Mouse (Mus musculus) liver, embryonic 12.5 days (tissue): ENCODE results near the gene Arhgef40. TPM values are rescaled to one million over a fixed set of nuclear protein-coding genes. Genes with fewer than 3 reads are reported as not detected.

Experiments used
- ATAC-seq: fragments of 200-750 bp; cut with Nextera tagmentation; 2 replicates; pipeline ENCODE4 v1.8.0; 2017; ENCODE audit warnings: moderate number of reproducible peaks, mild to moderate bottlenecking, moderate library complexity
- H3K27ac ChIP-seq: fragments of 300-500 bp; sonication (generic); 2 replicates; pipeline ENCODE4 v1.5.1; 2016; ENCODE audit warnings: mild to moderate bottlenecking
- H3K27me3 ChIP-seq: fragments of 300-500 bp; sonication (generic); replicated peaks from 2 replicates; pipeline ENCODE4 v1.6.1; 2016; ENCODE audit warnings: mild to moderate bottlenecking, moderate library complexity
- H3K36me3 ChIP-seq: fragments of 300-500 bp; sonication (generic); 2 replicates; pipeline ENCODE4 v1.6.1; 2016; ENCODE audit warnings: mild to moderate bottlenecking, moderate library complexity
- H3K4me1 ChIP-seq: fragments of 300-500 bp; sonication (generic); 2 replicates; pipeline ENCODE4 v1.6.1; 2016
- H3K4me2 ChIP-seq: fragments of 300-500 bp; sonication (generic); 2 replicates; pipeline ENCODE4 v1.6.1; 2016; ENCODE audit warnings: mild to moderate bottlenecking, moderate library complexity
- H3K4me3 ChIP-seq: fragments of 300-500 bp; sonication (generic); 2 replicates; pipeline ENCODE4 v1.5.1; 2016; ENCODE audit warnings: mild to moderate bottlenecking, moderate library complexity
- H3K9ac ChIP-seq: fragments of 300-500 bp; sonication (generic); 2 replicates; pipeline ENCODE4 v1.6.1; 2016; ENCODE audit warnings: mild to moderate bottlenecking, moderate library complexity
- H3K9me3 ChIP-seq: fragments of 300-500 bp; sonication (generic); replicated peaks from 2 replicates; pipeline ENCODE4 v1.6.1; 2016; ENCODE audit warnings: mild to moderate bottlenecking, moderate library complexity
- WGBS: fragments of 180-500 bp; shearing (Covaris S2); methylation state at CpG from one replicate; pipeline ENCODE4 v1.1.7; 2016; ENCODE audit not compliant: insufficient replicate concordance; 5-methylcytosine and 5-hydroxymethylcytosine counted together
- polyA plus RNA-seq: library from polyadenylated mRNA; unstranded; fragments of >200 nt; fragmentation: Nextera tagmentation; extraction: Ambion mirVana; gene quantifications from 2 replicates; pipeline ENCODE4 v1.2.1, GENCODE M21; 2016

The Arhgef40 gene
- polyA plus RNA-seq, 1 experiment from 2014 or later = 34.8 TPM

DNA sequence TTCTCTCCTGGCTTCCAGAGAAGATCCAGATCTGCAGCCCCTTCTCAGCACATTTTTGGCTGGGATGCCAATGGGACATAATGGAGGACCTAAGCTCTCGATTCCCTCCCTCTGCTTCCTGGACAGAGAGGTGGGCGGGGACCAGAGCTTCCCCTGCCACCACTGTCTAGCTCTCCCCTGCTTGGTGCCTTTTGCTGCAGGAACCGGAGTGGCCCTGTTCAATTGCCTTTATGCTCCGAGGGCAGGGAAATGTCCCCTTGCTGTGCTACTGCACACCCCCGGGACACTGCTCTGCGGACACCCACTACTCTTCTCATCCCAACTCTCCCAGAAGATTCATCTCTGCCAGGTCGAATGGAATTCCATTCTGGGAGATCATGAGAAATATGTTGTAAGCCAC, 20.6 kb downstream of the Arhgef40 start:
- H3K9ac ChIP-seq = no peak overlapping the region
- H3K27me3 ChIP-seq = peaks cover 10% of the 10 kb centered on the region; the same call in 1 of the 2 replicates
- H3K4me2 ChIP-seq = no peak overlapping the region
- no peaks in the 10 kb centered on the region for H3K9me3 ChIP-seq
- no peak overlapping the region for H3K27ac ChIP-seq
- WGBS = 72% methylated on average over 7 of the region's 7 CpGs
- peaks cover 84% of the 10 kb centered on the region for H3K36me3 ChIP-seq
- ATAC-seq = no peak
- no peak overlapping the region for H3K4me3 ChIP-seq
- peaks cover 19% of the 10 kb centered on the region for H3K4me1 ChIP-seq

DNA sequence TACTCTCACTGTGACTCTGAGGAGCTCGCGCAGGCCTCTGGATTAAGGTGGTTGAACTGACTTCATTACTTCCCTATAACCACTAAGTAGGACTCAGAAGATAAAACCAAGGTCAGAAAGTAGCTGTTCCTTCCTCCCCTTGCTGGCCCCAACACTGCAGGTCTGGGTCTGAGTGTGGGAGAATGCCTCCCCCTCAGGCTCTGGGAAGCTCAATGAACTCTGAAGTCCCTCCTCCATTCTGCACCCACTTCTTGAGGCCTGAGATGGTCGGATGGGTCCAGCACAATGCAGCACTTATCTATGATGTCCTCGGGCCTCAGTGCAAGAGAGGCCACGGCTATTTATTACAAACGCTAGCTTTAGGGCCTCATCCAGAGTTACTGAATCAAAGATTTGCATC, 21.1 kb downstream of the Arhgef40 start:
- Histone ChIP-seq H3K36me3 (peaks cover 80% of the 10 kb centered on the region), H3K27ac (no peak overlapping the region)

DNA sequence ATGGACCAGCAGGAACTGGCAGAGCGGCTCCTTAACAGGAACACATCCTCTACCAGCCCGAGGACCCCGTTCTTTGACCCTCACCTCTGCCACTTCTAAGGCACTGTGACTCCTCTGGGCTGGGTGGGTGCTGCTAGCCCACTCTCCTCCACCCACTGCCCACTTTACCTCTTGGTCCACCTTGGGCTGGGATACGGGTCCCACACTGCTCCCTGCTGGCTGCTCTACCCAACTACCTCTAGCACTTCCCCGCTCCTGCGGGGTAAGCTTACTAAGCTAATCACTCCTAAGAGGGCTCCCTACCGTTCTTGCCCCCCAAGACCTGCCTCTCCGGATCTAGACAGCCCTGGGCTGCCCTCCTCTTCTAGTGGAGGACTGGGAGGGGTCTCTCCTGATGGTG, 21.7 kb downstream of the Arhgef40 start:
- Histone ChIP-seq H3K27ac (no peak overlapping the region), H3K4me1 (peaks cover 28% of the 10 kb centered on the region), H3K4me3 (no peak overlapping the region), H3K36me3 (peaks cover 75% of the 10 kb centered on the region), H3K4me2 (no peak overlapping the region), H3K27me3 (peaks cover 14% of the 10 kb centered on the region; the same call in 1 of the 2 replicates), H3K9me3 (no peaks in the 10 kb centered on the region), H3K9ac (no peak overlapping the region)
- ATAC-seq = no peak
- WGBS = 84% methylated on average over 8 of the region's 8 CpGs

More for the DNA sequence above, 21.1 kb downstream of the Arhgef40 start:
- no peak for ATAC-seq
- no peak overlapping the region for H3K9ac ChIP-seq
- H3K9me3 ChIP-seq = no peaks in the 10 kb centered on the region
- no peak overlapping the region for H3K4me3 ChIP-seq
- H3K4me2 ChIP-seq = no peak overlapping the region
- H3K4me1 ChIP-seq = peaks cover 24% of the 10 kb centered on the region
- H3K27me3 ChIP-seq = peaks cover 14% of the 10 kb centered on the region; the same call in 1 of the 2 replicates
- WGBS = 80% methylated on average over 6 of the region's 6 CpGs

DNA sequence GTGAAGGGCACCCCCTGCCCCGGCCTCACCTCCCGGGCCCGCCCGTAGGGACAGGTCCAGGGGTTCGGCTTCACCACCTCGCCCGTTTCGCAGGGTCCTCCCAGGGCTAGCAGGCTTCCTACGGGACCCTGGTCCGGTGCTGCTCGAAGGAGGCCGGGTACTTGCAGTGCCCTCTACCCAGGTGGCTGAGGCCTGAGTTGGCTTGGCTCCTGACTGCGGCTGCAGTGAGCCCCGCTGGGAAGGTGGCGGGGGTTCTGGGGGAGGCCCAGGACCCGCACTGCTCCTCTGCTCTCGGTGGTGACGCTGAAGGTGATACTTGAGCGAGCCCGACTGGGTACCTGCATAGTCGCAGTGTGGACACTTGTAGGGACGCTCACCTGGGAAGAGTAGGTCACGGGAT, 22.3 kb downstream of the Arhgef40 start:
- Histone ChIP-seq H3K4me3 (no peak overlapping the region), H3K27ac (no peak overlapping the region), H3K9me3 (no peaks in the 10 kb centered on the region), H3K27me3 (peaks cover 14% of the 10 kb centered on the region; the same call in 1 of the 2 replicates), H3K4me1 (peaks cover 28% of the 10 kb centered on the region), H3K9ac (no peak overlapping the region), H3K36me3 (peaks cover 74% of the 10 kb centered on the region), H3K4me2 (no peak overlapping the region)
- WGBS = 92% methylated on average over 23 of the region's 23 CpGs
- no peak for ATAC-seq

DNA sequence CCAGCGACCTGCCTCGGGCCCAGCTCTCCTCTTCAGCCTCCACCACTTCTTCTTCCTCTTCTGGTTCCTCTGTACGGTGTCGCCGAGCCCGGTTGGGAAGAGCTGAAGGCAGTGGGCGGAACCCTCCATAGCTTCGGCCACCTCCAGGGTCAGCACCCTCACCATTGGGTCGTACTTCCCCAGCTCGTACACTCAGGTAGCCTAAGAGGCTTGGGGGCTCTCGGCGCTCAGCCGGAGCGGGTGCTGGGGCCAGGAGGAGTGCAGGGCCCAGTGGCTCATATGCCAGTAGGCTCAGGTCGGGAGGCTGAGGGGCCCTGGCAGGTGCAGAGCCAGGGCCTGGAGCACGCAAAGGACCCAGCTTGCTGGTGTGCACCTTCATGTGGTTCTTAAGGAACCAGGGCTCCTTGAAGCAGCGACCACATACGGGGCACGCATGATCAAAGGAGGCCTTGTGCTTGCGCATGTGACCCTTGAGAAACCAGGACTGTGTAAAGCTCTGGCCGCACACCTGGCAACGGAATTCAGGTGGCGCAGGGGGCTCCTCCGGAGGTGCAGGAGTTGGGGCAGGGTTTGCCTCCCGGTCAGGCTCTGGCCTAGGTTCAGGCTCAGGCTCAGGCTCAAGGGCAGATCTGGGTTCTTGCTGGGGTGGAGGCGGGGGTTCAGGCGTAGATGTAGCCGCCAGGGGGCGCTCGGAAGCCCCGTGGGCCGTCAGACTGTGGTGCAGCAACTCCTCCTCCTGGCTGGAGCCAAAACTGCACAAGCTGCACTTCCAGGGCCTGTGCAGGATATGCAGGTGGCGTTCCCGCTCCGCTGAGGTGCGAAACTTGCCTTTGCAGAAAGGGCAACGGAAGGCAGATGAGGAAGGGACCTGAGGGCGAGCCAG, 24.0 kb downstream of the Arhgef40 start:
- peak; percentile 76 for ATAC-seq
- Histone ChIP-seq H3K4me1 (peaks cover 31% of the 10 kb centered on the region), H3K9me3 (no peaks in the 10 kb centered on the region), H3K36me3 (peaks cover 56% of the 10 kb centered on the region), H3K27me3 (peaks cover 14% of the 10 kb centered on the region; the same call in 1 of the 2 replicates), H3K27ac (no peak overlapping the region), H3K4me3 (no peak overlapping the region), H3K9ac (no peak overlapping the region), H3K4me2 (peak overlapping the region; percentile 34)
- WGBS = 51% methylated on average over 38 of the region's 38 CpGs

DNA sequence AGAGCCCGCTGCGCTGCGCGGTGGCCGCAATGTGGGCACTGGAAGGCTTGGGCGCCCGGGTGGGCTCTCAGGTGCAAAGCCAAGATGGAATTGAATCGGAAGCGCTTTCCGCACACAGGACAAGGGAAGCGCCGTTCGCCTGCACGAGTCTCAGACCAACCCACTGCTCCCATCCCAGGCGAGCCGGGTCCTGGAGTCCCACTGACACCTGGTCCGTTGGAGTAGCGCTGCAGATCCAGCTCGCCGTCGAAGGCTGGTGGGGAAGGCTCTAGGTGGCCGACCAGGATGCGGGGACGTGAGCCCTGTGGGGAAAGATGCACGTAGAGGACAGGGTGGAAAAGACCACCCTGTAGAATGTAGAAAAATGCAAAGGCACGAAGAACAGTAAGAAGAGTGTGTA, 24.8 kb downstream of the Arhgef40 start:
- H3K4me2 ChIP-seq = peak overlapping the region; percentile 34
- no peak overlapping the region for H3K4me3 ChIP-seq
- peaks cover 48% of the 10 kb centered on the region for H3K36me3 ChIP-seq
- no peak overlapping the region for H3K9ac ChIP-seq
- WGBS = 62% methylated on average over 26 of the region's 26 CpGs
- peaks cover 14% of the 10 kb centered on the region; the same call in 1 of the 2 replicates for H3K27me3 ChIP-seq
- H3K27ac ChIP-seq = no peak overlapping the region
- H3K4me1 ChIP-seq = peaks cover 38% of the 10 kb centered on the region
- H3K9me3 ChIP-seq = no peaks in the 10 kb centered on the region
- ATAC-seq = no peak

DNA sequence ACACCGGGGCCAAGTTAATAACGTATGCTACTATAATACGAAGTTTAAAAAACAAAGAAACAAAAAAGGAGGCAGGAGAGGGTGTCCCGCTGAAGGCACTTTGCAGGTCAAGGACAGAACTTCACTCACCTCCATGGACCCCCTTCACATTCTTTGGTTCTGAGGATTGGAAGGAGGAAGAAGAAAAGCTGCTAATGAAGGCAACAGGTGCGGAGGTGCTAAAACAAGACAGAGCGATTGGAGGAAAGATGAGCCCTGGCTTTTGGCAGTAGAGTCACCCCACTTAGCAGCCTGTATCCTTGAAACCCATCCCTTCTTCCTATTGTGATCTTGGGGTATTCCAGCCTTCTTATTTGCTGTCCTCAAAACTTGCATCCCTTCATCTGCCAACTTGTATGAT, 25.3 kb downstream of the Arhgef40 start:
- H3K4me2 ChIP-seq = 0 out of 2 replicates have a peak overlapping the region, but pooled peaks have one; percentile 10
- H3K9me3 ChIP-seq = no peaks in the 10 kb centered on the region
- H3K9ac ChIP-seq = no peak overlapping the region
- H3K4me1 ChIP-seq = peaks cover 42% of the 10 kb centered on the region
- H3K27me3 ChIP-seq = peaks cover 14% of the 10 kb centered on the region; the same call in 1 of the 2 replicates
- no peak overlapping the region for H3K27ac ChIP-seq
- no peak overlapping the region for H3K4me3 ChIP-seq
- no peak for ATAC-seq
- peaks cover 44% of the 10 kb centered on the region for H3K36me3 ChIP-seq
- 76% methylated on average over 6 of the region's 6 CpGs for WGBS

DNA sequence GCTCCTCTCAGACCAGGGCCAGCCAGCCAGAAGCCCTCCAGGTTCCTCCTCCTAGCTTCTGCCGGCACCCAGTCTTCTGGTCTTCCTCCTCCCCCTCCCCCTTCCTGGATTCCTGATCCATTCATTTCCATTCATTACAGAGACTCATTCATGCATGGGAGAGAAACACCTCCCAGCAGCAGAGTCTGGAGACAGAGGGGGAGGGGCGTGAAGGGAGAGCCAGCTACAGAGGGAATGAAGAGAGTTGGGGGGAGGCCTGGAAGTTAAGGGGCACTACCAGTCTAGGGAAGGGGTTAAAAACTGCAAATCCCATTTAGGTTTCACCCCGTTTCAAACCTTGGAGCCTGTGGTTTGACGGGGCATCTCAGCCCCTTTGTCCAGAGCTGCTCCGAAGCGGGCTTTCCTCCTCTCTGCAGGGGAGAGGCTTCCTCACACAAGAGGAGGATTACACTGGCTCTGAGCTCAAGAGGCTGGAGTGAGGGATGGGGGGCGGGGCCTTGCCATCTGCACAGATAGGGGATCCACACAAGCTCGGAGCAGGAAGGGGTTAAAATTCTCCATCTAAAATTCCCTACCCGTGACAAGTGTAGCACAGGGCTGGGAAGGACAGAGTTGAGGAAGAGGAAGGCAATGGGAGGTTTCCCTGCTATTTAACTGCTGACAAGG, 26.1 kb downstream of the Arhgef40 start:
- H3K9ac ChIP-seq = no peak overlapping the region
- H3K9me3 ChIP-seq = no peaks in the 10 kb centered on the region
- peaks cover 50% of the 10 kb centered on the region for H3K4me1 ChIP-seq
- peaks cover 14% of the 10 kb centered on the region; the same call in 1 of the 2 replicates for H3K27me3 ChIP-seq
- WGBS = 37% methylated on average over 9 of the region's 9 CpGs
- peak overlapping the region; percentile 10; the same call in 1 of the 2 replicates for H3K4me2 ChIP-seq
- no peak overlapping the region for H3K4me3 ChIP-seq
- no peak overlapping the region for H3K27ac ChIP-seq
- H3K36me3 ChIP-seq = peaks cover 36% of the 10 kb centered on the region
- no peak for ATAC-seq

DNA sequence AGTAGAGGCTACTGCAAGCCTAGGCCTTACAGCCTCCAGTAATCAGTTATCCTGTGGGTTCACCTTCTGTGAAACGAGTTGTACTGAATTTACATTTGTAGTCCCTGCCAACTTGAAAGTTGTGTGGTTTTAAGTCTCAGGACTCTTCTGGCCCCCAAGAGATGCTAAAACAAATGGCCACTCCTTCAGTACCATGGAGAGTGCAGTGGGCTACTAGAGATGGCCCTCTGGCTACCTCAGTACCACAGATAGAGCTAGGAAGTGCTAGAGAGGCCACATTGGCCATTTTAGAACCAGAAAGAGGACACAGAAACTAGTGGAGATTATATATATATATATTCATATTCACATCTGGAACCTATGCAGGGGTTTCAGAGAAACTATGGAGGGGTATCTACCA, 27.2 kb downstream of the Arhgef40 start:
- ATAC-seq = no peak
- 55% methylated on average over 1 of the region's 1 CpGs for WGBS
- Histone ChIP-seq H3K4me2 (no peak overlapping the region), H3K4me1 (peaks cover 61% of the 10 kb centered on the region), H3K36me3 (peaks cover 25% of the 10 kb centered on the region), H3K9ac (no peak overlapping the region), H3K9me3 (no peaks in the 10 kb centered on the region), H3K27me3 (peaks cover 14% of the 10 kb centered on the region; the same call in 1 of the 2 replicates), H3K27ac (no peak overlapping the region), H3K4me3 (no peak overlapping the region)

DNA sequence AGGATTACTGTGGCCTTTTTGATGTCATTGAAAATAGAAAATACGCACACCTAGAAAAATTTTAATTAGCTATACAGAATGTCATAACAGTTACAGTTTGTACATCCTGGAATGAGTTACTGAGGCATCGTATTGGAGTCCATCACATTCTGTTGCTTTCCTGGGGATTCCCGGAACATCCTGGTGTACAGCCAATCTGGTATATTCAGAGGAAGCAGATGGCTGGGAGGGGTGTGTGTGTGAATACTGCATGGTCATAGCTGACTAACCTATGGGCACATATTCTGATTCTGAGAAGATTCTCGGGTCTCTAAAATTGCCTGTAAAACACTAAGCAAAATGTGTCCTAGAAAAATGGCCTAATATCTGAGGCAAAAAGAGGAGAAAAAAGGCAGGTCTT, 27.6 kb downstream of the Arhgef40 start:
- Histone ChIP-seq H3K4me2 (no peak overlapping the region), H3K9me3 (no peaks in the 10 kb centered on the region), H3K4me1 (peaks cover 65% of the 10 kb centered on the region), H3K27ac (no peak overlapping the region), H3K9ac (no peak overlapping the region), H3K4me3 (no peak overlapping the region), H3K36me3 (peaks cover 21% of the 10 kb centered on the region), H3K27me3 (peaks cover 14% of the 10 kb centered on the region; the same call in 1 of the 2 replicates)
- ATAC-seq = no peak
- WGBS = 80% methylated on average over 4 of the region's 4 CpGs

DNA sequence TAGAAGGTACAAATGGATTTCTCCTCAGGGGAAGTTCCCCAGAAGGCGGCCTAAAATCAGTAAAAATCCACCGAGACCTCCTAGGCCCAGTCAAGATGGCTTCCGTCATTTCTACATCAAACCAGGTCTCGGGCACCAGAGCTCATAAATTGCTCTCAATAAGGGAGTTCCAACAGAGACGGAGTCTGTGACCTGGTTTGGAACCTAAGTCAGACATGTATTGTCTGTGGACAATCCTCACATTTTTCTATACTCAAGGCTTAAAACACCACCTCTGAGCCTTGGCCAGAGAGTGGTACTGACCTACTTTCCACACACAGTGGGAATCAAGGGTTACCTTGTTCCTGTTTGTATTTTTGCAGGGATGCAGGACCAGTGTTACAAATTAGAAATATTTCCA, 28.0 kb downstream of the Arhgef40 start:
- Histone ChIP-seq H3K27ac (no peak overlapping the region), H3K9ac (no peak overlapping the region), H3K36me3 (peaks cover 17% of the 10 kb centered on the region), H3K9me3 (no peaks in the 10 kb centered on the region), H3K27me3 (peaks cover 14% of the 10 kb centered on the region; the same call in 1 of the 2 replicates), H3K4me2 (no peak overlapping the region), H3K4me3 (no peak overlapping the region), H3K4me1 (peaks cover 68% of the 10 kb centered on the region)
- 73% methylated on average over 5 of the region's 5 CpGs for WGBS
- ATAC-seq = no peak
